Mouse (Mus musculus): ENCODE data around the gene Gpam. TPM values are rescaled to one million over a fixed set of nuclear protein-coding genes. Genes with fewer than 3 reads are reported as not detected.
"Not testable (repeated sequence)": the region's sequence is repeated elsewhere in the genome, so short reads cannot be mapped to it uniquely, and the experiment has no call there.

Gene Gpam
- polyA plus RNA-seq, 1 experiment from 2014 or later: 23.5 TPM

DNA sequence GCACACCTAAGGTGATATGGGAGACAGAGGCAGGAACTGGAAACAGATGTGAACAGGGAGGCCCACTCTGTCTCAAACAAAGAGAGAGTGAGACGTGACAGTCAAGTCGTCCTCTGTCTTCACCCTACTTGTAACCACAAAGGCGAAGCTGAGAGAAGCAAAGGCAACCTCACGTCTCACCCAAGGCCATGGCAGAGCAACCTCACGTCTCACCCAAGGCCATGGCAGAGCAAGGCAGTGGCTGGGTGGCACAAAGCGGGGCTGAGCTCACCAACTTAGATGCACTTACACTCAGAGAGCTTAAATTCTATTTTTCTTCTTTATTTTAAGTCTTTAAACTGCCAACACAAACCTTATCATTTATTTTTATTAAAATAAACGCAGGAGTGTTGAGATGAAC lies 30.0 kb upstream of the Gpam start:
- no peaks in the 10 kb centered on the region for H3K9me3 ChIP-seq
- ATAC-seq: no peak
- WGBS: 86% methylated on average over 7 of the region's 7 CpGs
- H3K4me2 ChIP-seq (replicated peaks): no peak overlapping the region
- H3K27me3 ChIP-seq (replicated peaks): no peaks in the 10 kb centered on the region
- H3K36me3 ChIP-seq: no peaks in the 10 kb centered on the region
- no peaks in the 10 kb centered on the region for H3K4me1 ChIP-seq (replicated peaks)
- no peak overlapping the region for H3K27ac ChIP-seq
- no peak overlapping the region for H3K4me3 ChIP-seq (replicated peaks)
- no peak overlapping the region for H3K9ac ChIP-seq

DNA sequence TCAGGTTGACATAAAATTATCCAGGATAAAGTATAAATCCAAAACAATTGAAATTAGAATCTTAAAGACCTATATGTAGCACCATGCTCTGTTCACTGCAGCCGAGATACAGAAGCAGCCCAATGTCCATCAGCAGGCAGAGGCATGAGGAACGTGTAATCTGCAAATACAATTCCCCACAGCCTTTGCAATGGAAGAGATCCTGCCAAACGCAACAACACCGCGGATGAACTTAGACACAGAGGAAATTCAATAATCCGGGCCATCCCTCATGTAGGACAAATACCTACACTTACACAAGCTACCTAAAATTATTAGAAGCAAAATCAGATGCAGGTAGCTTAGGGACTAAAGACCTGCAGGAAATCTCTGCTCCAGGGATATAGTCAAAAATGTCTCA lies 25.9 kb upstream of the Gpam start:
- WGBS: 87% methylated on average over 6 of the region's 6 CpGs
- Histone ChIP-seq H3K36me3 (no peaks in the 10 kb centered on the region), H3K4me2 (replicated peaks) (no peak overlapping the region), H3K4me1 (replicated peaks) (0 out of 2 replicates have a peak, but pooled peaks cover 3% of the 10 kb centered on the region), H3K4me3 (replicated peaks) (no peak overlapping the region), H3K9ac (no peak overlapping the region), H3K27me3 (replicated peaks) (no peaks in the 10 kb centered on the region), H3K9me3 (no peaks in the 10 kb centered on the region), H3K27ac (no peak overlapping the region)
- no peak for ATAC-seq

- 59% methylated on average over 6 of the region's 6 CpGs for WGBS
These were observed 25.2 kb upstream of the Gpam start for GRCm38 (mm10) chr19:55152274-55152673.

GRCm38 (mm10) chr19:55149646-55150045 lies 22.6 kb upstream of the Gpam start:
- Histone ChIP-seq H3K36me3 (no peaks in the 10 kb centered on the region), H3K27ac (no peak overlapping the region), H3K4me2 (replicated peaks) (no peak overlapping the region), H3K27me3 (replicated peaks) (no peaks in the 10 kb centered on the region), H3K4me1 (replicated peaks) (peaks cover 10% of the 10 kb centered on the region; the same call in 1 of the 2 replicates), H3K9ac (no peak overlapping the region), H3K4me3 (replicated peaks) (no peak overlapping the region), H3K9me3 (no peaks in the 10 kb centered on the region)
- no peak for ATAC-seq
- WGBS: 69% methylated on average over 6 of the region's 6 CpGs

More at GRCm38 (mm10) chr19:55152274-55152673, 25.2 kb upstream of the Gpam start:
- not testable (repeated sequence) for H3K4me3 ChIP-seq (replicated peaks); H3K4me2 ChIP-seq (replicated peaks); H3K27me3 ChIP-seq (replicated peaks); H3K9ac ChIP-seq; H3K4me1 ChIP-seq (replicated peaks); H3K27ac ChIP-seq; ATAC-seq; H3K9me3 ChIP-seq; H3K36me3 ChIP-seq

GRCm38 (mm10) chr19:55148109-55148508 lies 21.1 kb upstream of the Gpam start:
- H3K9ac ChIP-seq: no peak overlapping the region
- 65% methylated on average over 6 of the region's 6 CpGs for WGBS
- H3K27me3 ChIP-seq (replicated peaks): no peaks in the 10 kb centered on the region
- H3K27ac ChIP-seq: peak overlapping the region; percentile 3; the same call in 1 of the 2 replicates
- H3K4me1 ChIP-seq (replicated peaks): peaks cover 15% of the 10 kb centered on the region; the same call in 1 of the 2 replicates
- peak; percentile 48; the same call in 1 of the 2 replicates for ATAC-seq
- no peaks in the 10 kb centered on the region for H3K36me3 ChIP-seq
- H3K4me2 ChIP-seq (replicated peaks): no peak overlapping the region
- H3K9me3 ChIP-seq: no peaks in the 10 kb centered on the region
- no peak overlapping the region for H3K4me3 ChIP-seq (replicated peaks)

DNA sequence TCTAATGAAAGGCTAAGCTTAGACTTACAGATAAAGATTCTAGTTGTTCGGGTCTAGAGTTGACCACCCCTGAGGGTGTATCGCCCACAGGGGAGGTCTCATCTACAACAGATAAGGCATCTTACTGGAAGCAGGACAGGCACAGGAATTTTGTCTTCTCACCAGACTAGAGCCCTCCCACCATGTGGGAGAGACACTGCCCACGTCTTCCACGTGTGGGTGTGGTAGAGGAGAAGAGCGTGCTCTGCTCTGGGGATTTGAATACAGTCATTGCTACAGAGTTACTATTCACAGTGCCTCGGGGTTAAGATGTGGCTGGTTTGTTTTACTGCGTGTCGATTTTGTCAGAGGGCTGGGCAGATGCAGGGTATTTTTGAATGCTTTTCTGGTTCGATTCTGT lies 20.5 kb upstream of the Gpam start:
- H3K4me3 ChIP-seq (replicated peaks): no peak overlapping the region
- no peak overlapping the region for H3K27ac ChIP-seq
- no peak overlapping the region for H3K9ac ChIP-seq
- 0 out of 2 replicates have a peak, but pooled peaks have one; percentile 27 for ATAC-seq
- no peaks in the 10 kb centered on the region for H3K27me3 ChIP-seq (replicated peaks)
- no peak overlapping the region for H3K4me2 ChIP-seq (replicated peaks)
- no peaks in the 10 kb centered on the region for H3K9me3 ChIP-seq
- H3K4me1 ChIP-seq (replicated peaks): peaks cover 15% of the 10 kb centered on the region; the same call in 1 of the 2 replicates
- no peaks in the 10 kb centered on the region for H3K36me3 ChIP-seq
- 61% methylated on average over 9 of the region's 9 CpGs for WGBS

- Histone ChIP-seq H3K27me3 (replicated peaks) (no peaks in the 10 kb centered on the region), H3K4me3 (replicated peaks) (no peak overlapping the region), H3K27ac (no peak overlapping the region), H3K9me3 (no peaks in the 10 kb centered on the region), H3K36me3 (no peaks in the 10 kb centered on the region), H3K4me1 (replicated peaks) (peaks cover 15% of the 10 kb centered on the region; the same call in 1 of the 2 replicates), H3K4me2 (replicated peaks) (no peak overlapping the region), H3K9ac (no peak overlapping the region)
- WGBS: 80% methylated on average over 2 of the region's 2 CpGs
- no peak; the same call in 1 of the 2 replicates for ATAC-seq
These were observed 18.1 kb upstream of the Gpam start for GRCm38 (mm10) chr19:55145136-55145535.

DNA sequence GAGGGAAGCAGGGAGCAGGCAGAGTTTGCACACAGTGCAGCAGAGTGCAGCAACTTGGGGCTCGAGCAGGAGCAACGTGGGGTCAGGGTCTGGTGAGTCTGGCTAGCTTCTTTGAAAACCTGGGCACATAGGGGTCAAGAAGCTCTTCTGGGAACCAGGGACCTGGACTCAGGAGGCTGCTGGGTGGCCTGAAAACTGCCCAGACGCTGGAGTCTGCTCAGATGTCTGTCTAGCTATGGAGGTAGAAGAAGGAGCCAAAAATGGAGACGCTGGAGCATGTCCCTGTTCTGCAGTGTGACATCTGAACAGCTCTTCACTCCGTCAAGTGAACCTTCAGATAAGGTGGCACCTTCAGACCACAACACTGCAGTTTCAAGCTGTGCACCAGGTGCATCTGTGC lies 17.7 kb upstream of the Gpam start:
- H3K27ac ChIP-seq: no peak overlapping the region
- no peaks in the 10 kb centered on the region for H3K9me3 ChIP-seq
- WGBS: 70% methylated on average over 5 of the region's 5 CpGs
- H3K27me3 ChIP-seq (replicated peaks): no peaks in the 10 kb centered on the region
- H3K4me2 ChIP-seq (replicated peaks): no peak overlapping the region
- no peaks in the 10 kb centered on the region for H3K36me3 ChIP-seq
- no peak overlapping the region for H3K4me3 ChIP-seq (replicated peaks)
- no peak overlapping the region for H3K9ac ChIP-seq
- peaks cover 15% of the 10 kb centered on the region; the same call in 1 of the 2 replicates for H3K4me1 ChIP-seq (replicated peaks)
- ATAC-seq: no peak

DNA sequence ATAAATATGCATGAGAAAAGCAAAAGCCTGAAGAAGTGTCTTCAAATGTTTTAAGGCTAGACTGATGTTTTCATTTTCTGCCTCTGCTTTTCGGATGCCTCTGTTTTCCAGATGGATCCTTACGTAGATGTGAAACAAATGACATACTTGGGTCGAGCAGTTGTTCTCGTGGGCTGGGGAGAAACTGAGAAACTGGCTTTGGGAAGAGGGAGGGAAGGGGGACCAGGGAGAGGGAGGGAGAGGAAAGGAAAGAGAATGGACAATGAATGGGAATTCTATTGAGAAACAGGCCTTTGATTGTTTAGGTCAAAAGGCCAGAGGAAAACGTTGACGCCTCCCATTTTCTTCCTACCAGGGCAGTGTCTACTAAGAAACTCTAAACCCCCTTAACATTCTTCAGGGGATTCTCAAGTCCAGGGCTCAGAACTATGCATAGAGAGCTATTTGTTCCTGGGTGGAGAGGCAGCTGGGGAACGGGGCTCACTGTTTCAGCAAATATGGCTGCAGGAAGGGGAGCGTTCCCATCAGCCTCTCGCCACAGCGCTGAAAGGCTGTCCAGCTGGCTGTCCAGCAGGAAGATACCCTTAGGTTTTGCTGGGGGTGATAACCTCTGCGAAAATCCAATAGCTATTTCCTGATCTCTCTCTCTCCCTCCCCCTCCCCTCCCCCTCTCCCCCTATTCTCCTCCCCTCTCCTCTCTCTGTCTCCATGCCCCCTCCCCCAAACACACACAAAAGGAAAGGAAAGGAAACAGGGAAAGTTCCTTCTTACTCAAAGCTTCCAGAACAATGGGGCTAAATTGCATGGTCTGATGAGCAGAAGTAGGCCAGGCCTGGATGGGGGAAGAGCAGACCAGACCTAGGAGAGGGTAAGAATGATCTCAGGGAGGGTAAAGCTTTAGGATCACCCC lies 16.6 kb upstream of the Gpam start:
- WGBS: 44% methylated on average over 11 of the region's 11 CpGs
- Histone ChIP-seq H3K9me3 (no peaks in the 10 kb centered on the region), H3K4me1 (replicated peaks) (peaks cover 15% of the 10 kb centered on the region; the same call in 1 of the 2 replicates), H3K9ac (no peak overlapping the region), H3K27ac (no peak overlapping the region), H3K4me3 (replicated peaks) (no peak overlapping the region), H3K4me2 (replicated peaks) (no peak overlapping the region), H3K36me3 (no peaks in the 10 kb centered on the region), H3K27me3 (replicated peaks) (no peaks in the 10 kb centered on the region)
- no peak for ATAC-seq

DNA sequence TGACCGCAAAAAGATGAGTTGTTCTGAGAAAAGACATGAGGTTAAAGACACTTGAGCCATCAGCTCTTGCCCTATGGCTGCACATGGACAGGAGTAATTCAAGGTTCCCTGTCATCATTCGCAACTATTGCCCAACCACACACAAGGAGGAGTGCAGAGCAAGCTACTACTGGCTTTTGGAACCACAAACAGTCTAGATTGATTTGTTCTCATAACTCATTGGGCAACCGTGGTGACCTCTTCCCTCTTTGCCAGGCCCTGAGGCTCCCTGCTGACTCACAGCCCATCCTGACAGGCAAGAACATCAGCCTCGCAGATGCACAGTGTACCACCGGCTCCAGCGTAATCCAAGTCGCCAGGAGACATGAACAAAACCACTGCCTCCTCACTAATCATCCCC lies 12.3 kb upstream of the Gpam start:
- Histone ChIP-seq H3K36me3 (no peaks in the 10 kb centered on the region), H3K4me2 (replicated peaks) (no peak overlapping the region), H3K9me3 (no peaks in the 10 kb centered on the region), H3K9ac (no peak overlapping the region), H3K27ac (no peak overlapping the region), H3K27me3 (replicated peaks) (no peaks in the 10 kb centered on the region), H3K4me3 (replicated peaks) (no peak overlapping the region), H3K4me1 (replicated peaks) (peaks cover 16% of the 10 kb centered on the region)
- no peak for ATAC-seq
- WGBS: 75% methylated on average over 7 of the region's 7 CpGs

GRCm38 (mm10) chr19:55138506-55138905 lies 11.5 kb upstream of the Gpam start:
- H3K9me3 ChIP-seq: no peaks in the 10 kb centered on the region
- H3K4me1 ChIP-seq (replicated peaks): peaks cover 14% of the 10 kb centered on the region
- no peak overlapping the region for H3K9ac ChIP-seq
- no peaks in the 10 kb centered on the region for H3K27me3 ChIP-seq (replicated peaks)
- no peak overlapping the region for H3K4me3 ChIP-seq (replicated peaks)
- ATAC-seq: no peak
- H3K27ac ChIP-seq: no peak overlapping the region
- WGBS: 89% methylated on average over 7 of the region's 7 CpGs
- H3K36me3 ChIP-seq: no peaks in the 10 kb centered on the region
- H3K4me2 ChIP-seq (replicated peaks): no peak overlapping the region

DNA sequence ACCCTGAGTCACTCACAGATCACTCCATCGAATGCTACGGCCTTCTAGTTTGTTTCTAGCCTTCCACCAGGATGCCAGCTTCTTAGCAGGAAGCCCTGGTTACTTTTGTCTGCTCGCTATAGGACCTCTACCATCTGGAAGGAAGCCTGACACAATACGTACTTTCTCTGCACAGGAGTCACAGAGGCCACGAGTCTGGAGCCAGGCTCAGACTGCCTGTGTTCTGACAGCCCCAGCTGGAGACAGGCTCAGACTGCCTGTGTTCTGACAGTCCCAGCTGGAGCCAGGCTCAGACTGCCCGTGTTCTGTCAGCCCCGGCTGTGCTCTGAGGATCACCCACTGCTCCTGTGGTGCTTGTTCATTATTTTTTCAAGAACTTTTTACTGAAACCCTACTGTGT lies 10.8 kb upstream of the Gpam start:
- no peaks in the 10 kb centered on the region for H3K9me3 ChIP-seq
- 0 out of 2 replicates have a peak, but pooled peaks have one; percentile 32 for ATAC-seq
- no peak overlapping the region for H3K4me3 ChIP-seq (replicated peaks)
- no peak overlapping the region for H3K4me2 ChIP-seq (replicated peaks)
- no peaks in the 10 kb centered on the region for H3K36me3 ChIP-seq
- 39% methylated on average over 7 of the region's 7 CpGs for WGBS
- H3K27ac ChIP-seq: no peak overlapping the region
- H3K9ac ChIP-seq: no peak overlapping the region
- H3K4me1 ChIP-seq (replicated peaks): peaks cover 14% of the 10 kb centered on the region
- H3K27me3 ChIP-seq (replicated peaks): no peaks in the 10 kb centered on the region

All from intestine, embryonic 15.5 days (tissue).